ENCODE assay signal across 12 mouse cellular contexts in the genomic region with DNA sequence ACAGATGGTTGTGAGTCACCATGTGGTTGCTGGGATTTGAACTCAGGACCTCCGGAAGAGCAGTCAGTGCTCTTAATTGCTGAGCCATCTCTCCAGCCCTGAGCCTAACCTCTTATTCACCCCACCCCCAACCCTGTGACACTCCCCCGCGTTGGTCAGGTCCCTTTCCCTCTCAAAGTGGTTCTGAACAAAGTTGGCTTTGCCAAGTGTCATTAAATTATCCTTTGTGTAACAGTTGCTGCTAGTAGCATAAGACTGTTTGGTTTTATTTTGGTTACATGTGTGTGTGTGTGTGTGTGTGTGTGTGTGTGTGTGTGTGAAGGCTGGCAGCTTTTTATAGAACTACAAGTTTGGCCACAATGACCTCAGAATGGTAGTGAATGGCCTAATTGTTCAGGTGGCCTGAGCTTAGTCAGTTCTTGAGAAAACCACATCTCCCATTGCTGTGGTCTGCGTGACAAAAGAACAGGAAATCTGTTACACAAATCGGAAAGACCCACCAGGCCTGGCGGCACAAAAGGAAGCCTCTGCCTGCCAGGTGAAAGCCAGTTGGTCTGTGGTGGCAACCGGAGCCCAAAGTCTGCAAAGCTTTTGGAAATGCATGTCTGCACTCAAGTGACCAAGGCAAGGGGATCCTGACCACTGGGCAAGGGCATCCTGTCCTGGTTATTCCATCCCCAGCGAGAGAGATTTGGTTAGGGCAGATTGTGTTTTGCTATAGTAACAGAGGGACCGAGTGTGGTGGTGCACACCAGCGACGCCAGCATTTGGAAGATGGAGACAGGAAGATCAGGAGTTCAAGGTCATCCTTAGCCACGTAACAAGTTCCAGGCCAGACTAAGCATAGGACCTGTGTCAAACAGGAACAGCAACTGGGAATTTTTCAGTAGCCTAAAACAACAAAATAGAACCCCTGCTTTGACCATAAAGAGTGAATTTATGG. TPM values are rescaled to one million over a fixed set of nuclear protein-coding genes. Genes with fewer than 3 reads are reported as not detected.
DNase-seq lines count a peak whose midpoint lies in the region; ATAC-seq lines count a peak whose summit lies in the region.
"Had no signal": no experiment of that assay in that cellular context is flagged by ENCODE, and none has a peak within 500 bp of the region (broad histone marks: within the 10 kb centered on the region; RNA-seq: fewer than 3 reads in every experiment).

No protein-coding gene starts in this region.

- H3K9ac ChIP-seq in embryonic facial prominence, embryonic 14.5 days (ENCODE audit: low read depth, low read length), result no peak overlapping the region
- no peak overlapping the region for H3K9ac ChIP-seq in midbrain, embryonic 13.5 days (replicated peaks)
- H3K9ac ChIP-seq: embryonic facial prominence, embryonic 13.5 days; lung, embryonic 15.5 days had no signal

- H3K27me3 ChIP-seq in embryonic facial prominence, embryonic 14.5 days (replicated peaks; ENCODE audit: control insufficient read depth, insufficient read depth, low read length), result no peaks in the 10 kb centered on the region
- no peaks in the 10 kb centered on the region for H3K27me3 ChIP-seq in embryonic facial prominence, embryonic 10.5 days (replicated peaks; ENCODE audit: low read depth, poor library complexity, severe bottlenecking)
- H3K27me3 ChIP-seq in midbrain, embryonic 13.5 days, result no peaks in the 10 kb centered on the region
- H3K27me3 ChIP-seq: embryonic facial prominence, embryonic 13.5 days; lung, embryonic 15.5 days had no signal

- H3K9me3 ChIP-seq in embryonic facial prominence, embryonic 14.5 days (ENCODE audit: control insufficient read depth, low read length), result no peaks in the 10 kb centered on the region
- H3K9me3 ChIP-seq in embryonic facial prominence, embryonic 10.5 days, result no peaks in the 10 kb centered on the region
- no peaks in the 10 kb centered on the region for H3K9me3 ChIP-seq in midbrain, embryonic 13.5 days
- H3K9me3 ChIP-seq: embryonic facial prominence, embryonic 13.5 days; G1E; lung, embryonic 15.5 days had no signal

- H3K36me3 ChIP-seq in embryonic facial prominence, embryonic 14.5 days (ENCODE audit: control insufficient read depth, insufficient read depth, low read length), result no peaks in the 10 kb centered on the region
- H3K36me3 ChIP-seq in embryonic facial prominence, embryonic 10.5 days (replicated peaks), result no peaks in the 10 kb centered on the region
- H3K36me3 ChIP-seq in midbrain, embryonic 13.5 days, result no peaks in the 10 kb centered on the region
- H3K36me3 ChIP-seq: embryonic facial prominence, embryonic 13.5 days; G1E; lung, embryonic 15.5 days had no signal

- no peak overlapping the region for H3K27ac ChIP-seq in embryonic facial prominence, embryonic 14.5 days (replicated peaks; ENCODE audit: low read depth, low read length)
- no peak overlapping the region for H3K27ac ChIP-seq in embryonic facial prominence, embryonic 10.5 days (replicated peaks)
- no peak overlapping the region for H3K27ac ChIP-seq in midbrain, embryonic 13.5 days
- H3K27ac ChIP-seq: embryonic facial prominence, embryonic 13.5 days; lung, embryonic 15.5 days had no signal

- ATAC-seq in embryonic facial prominence, embryonic 14.5 days (ENCODE audit: low read depth), result no peak
- peak; percentile 84 to 91 for ATAC-seq in hematopoietic stem cell, adult 5-6 weeks (replicated peaks in 1 of 2; ENCODE audit: insufficient read depth in 1 of 2, low FRiP score in 2 of 2, low TSS enrichment in 1 of 2, low read depth in 1 of 2, poor library complexity in 2 of 2, severe bottlenecking in 2 of 2)
- ATAC-seq in midbrain, embryonic 13.5 days, result no peak

- H3K4me2 ChIP-seq in embryonic facial prominence, embryonic 14.5 days (ENCODE audit: low read depth, low read length), result no peak overlapping the region
- H3K4me2 ChIP-seq in midbrain, embryonic 13.5 days (replicated peaks), result no peak overlapping the region
- H3K4me2 ChIP-seq: embryonic facial prominence, embryonic 13.5 days; lung, embryonic 15.5 days had no signal

- WGBS in embryonic facial prominence, embryonic 14.5 days, result 72% methylated on average over 12 of the region's 12 CpGs
- 79% methylated on average over 12 of the region's 12 CpGs for WGBS in embryonic facial prominence, embryonic 10.5 days
- 85% methylated on average over 12 of the region's 12 CpGs for WGBS in midbrain, embryonic 13.5 days

- no peak overlapping the region for H3K4me3 ChIP-seq in embryonic facial prominence, embryonic 14.5 days (ENCODE audit: low read depth, low read length)
- H3K4me3 ChIP-seq in embryonic facial prominence, embryonic 10.5 days, result no peak overlapping the region
- H3K4me3 ChIP-seq in midbrain, embryonic 13.5 days (replicated peaks), result no peak overlapping the region
- H3K4me3 ChIP-seq: embryonic facial prominence, embryonic 13.5 days; lung, embryonic 15.5 days had no signal

- H3K4me1 ChIP-seq in embryonic facial prominence, embryonic 14.5 days (ENCODE audit: control insufficient read depth, insufficient read depth, low read length), result no peaks in the 10 kb centered on the region
- H3K4me1 ChIP-seq in embryonic facial prominence, embryonic 10.5 days, result peaks cover 6% of the 10 kb centered on the region; the same call in 1 of the 2 replicates
- H3K4me1 ChIP-seq in midbrain, embryonic 13.5 days (replicated peaks), result no peaks in the 10 kb centered on the region
- H3K4me1 ChIP-seq: embryonic facial prominence, embryonic 13.5 days had no signal

- DNase-seq in embryonic facial prominence, embryonic 14.5 days (ENCODE audit: low spot score), result peak; percentile 24
- DNase-seq in embryonic facial prominence, embryonic 10.5 days (ENCODE audit: low spot score), result no peak
- peak; percentile 43 to 44 for DNase-seq in CD8-positive naive resting alpha-beta T cell, adult 2 months (ENCODE audit: low read depth in 2 of 2, low spot score in 2 of 2)
- peak; percentile 85 to 93 for DNase-seq in natural killer cell, adult 2 months (ENCODE audit: low spot score in 2 of 2)
- DNase-seq in layer of hippocampus, adult 8-10 months (ENCODE audit: low spot score in 2 of 2), result no peak
- DNase-seq in gastrocnemius, postnatal 25 days, result no peak
- DNase-seq: kidney, postnatal 10 days had no signal

RNA-seq across cellular contexts. Expression of gene Ak2, which starts 10.6 kb away (rescaled TPM):
- polyA plus RNA-seq in embryonic facial prominence, embryonic 14.5 days (2014; fragmentation: Nextera tagmentation; extraction: Ambion mirVana), result 135 and 142 TPM in 2 replicates
- 219 and 224 TPM in 2 replicates for polyA plus RNA-seq in embryonic facial prominence, embryonic 10.5 days (2016; fragmentation: Nextera tagmentation; extraction: Ambion mirVana)
- total RNA-seq in hematopoietic stem cell, adult 5-6 weeks (2017), result 129 and 145 TPM in 2 replicates
- 10 to 100 TPM; 26.3 to 32.0 (median 27.8) TPM for total RNA-seq in layer of hippocampus, adult 8-10 months (2022)
- total RNA-seq in gastrocnemius, postnatal 25 days (2021), result 10 to 100 TPM; 27.4 to 36.0 TPM
- polyA plus RNA-seq in midbrain, embryonic 13.5 days (2015; fragmentation: Nextera tagmentation; extraction: Ambion mirVana), result 102 and 108 TPM in 2 replicates

RNA-seq across cellular contexts. Expression of gene Azin2, which starts 18.9 kb away (rescaled TPM):
- polyA plus RNA-seq in embryonic facial prominence, embryonic 14.5 days (2014; fragmentation: Nextera tagmentation; extraction: Ambion mirVana), result 20.0 and 27.1 TPM in 2 replicates
- polyA plus RNA-seq in embryonic facial prominence, embryonic 10.5 days (2016; fragmentation: Nextera tagmentation; extraction: Ambion mirVana), result 11.4 and 12.1 TPM in 2 replicates
- total RNA-seq in hematopoietic stem cell, adult 5-6 weeks (2017), result 2.8 and 16.9 TPM in 2 replicates
- 10 to 100 TPM; 38.0 to 45.0 (median 43.4) TPM for total RNA-seq in layer of hippocampus, adult 8-10 months (2022)
- total RNA-seq in gastrocnemius, postnatal 25 days (2021), result 1 to 10 TPM; 1.8 to 3.1 TPM
- polyA plus RNA-seq in midbrain, embryonic 13.5 days (2015; fragmentation: Nextera tagmentation; extraction: Ambion mirVana), result 17.4 and 21.3 TPM in 2 replicates
- total RNA-seq: G1E had no signal
- polyA plus RNA-seq: G1E had no signal

Comparison
In these comparisons a context has a peak if more than half of its experiments do, and no peak if none do; other contexts are left out.
1. DNase-seq: peak in embryonic facial prominence, embryonic 14.5 days (single experiment), CD8-positive naive resting alpha-beta T cell, adult 2 months (2 of 2) and natural killer cell, adult 2 months (2 of 2); none in embryonic facial prominence, embryonic 10.5 days (single experiment), layer of hippocampus, adult 8-10 months (0 of 2) and gastrocnemius, postnatal 25 days (single experiment).
2. ATAC-seq: peak in hematopoietic stem cell, adult 5-6 weeks (2 of 2); none in embryonic facial prominence, embryonic 14.5 days (single experiment) and midbrain, embryonic 13.5 days (single experiment).